ENCODE assay signal across 1 mouse cellular context in the genomic region with DNA sequence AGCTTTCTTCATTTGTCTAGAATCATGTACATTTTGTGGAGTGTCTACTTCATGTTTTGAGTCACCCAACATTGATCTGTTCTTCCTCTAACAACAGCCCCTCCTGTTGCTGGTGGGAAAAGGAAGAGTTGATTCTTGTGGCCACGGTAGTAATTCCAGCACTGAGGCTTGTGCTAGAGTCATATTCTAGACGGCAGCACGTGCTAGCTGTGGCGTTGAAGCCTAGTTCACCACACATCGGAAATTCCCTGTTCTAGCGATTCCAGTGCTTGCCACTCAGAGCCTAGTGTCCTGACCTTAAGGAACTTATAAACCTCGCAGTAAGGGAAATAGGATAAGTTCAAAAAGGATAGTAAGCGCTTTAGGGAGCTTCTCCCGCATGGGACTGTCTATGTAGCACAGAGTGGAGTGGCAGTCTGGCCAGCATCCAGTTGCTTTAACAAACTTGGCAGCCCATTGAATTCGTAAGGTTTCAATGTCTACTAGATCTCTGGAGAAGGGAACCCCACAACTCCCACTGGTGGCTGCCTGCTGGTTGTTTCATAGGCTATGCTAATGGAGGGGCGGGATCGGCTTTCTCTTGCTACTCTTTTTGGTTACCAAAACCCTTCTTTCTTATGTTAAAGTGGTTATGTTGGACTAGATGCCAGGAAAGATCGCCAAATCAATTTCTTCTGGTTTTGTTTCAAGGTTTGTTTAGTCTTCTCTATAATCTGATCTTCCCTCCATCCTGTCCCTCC.
TF ChIP-seq lines count a peak whose summit lies in the region.

No protein-coding gene starts in this region.

TF ChIP-seq in CH12.LX, 34 proteins besides CTCF, POLR2A, EP300 and RAD21:
- no peak for TF ChIP-seq ZKSCAN1 (IDR thresholded peaks at IDR 0.05; ENCODE audit: borderline replicate concordance, low read depth, low read length)
- no peak for TF ChIP-seq GABPA (IDR thresholded peaks at IDR 0.05; ENCODE audit: insufficient replicate concordance, low read depth, low read length)
- peak; percentile 75 for TF ChIP-seq BHLHE40 (IDR thresholded peaks at IDR 0.05; ENCODE audit: low read depth, low read length)
- no peak for TF ChIP-seq POLR2AphosphoS2 (IDR thresholded peaks at IDR 0.05; ENCODE audit: low read depth, low read length)
- TF ChIP-seq HCFC1 (IDR thresholded peaks at IDR 0.05; ENCODE audit: low read depth, low read length) = no peak
- TF ChIP-seq UBTF (IDR thresholded peaks at IDR 0.05; ENCODE audit: low read depth, low read length) = no peak
- TF ChIP-seq MAX (IDR thresholded peaks at IDR 0.05; ENCODE audit: low read length) = peak; percentile 71
